Mouse (Mus musculus): ENCODE data around the gene Gga3. TPM values are rescaled to one million over a fixed set of nuclear protein-coding genes. Genes with fewer than 3 reads are reported as not detected.

Gga3 gene
- polyA plus RNA-seq, 1 experiment from 2014 or later, result 34.3 TPM

DNA sequence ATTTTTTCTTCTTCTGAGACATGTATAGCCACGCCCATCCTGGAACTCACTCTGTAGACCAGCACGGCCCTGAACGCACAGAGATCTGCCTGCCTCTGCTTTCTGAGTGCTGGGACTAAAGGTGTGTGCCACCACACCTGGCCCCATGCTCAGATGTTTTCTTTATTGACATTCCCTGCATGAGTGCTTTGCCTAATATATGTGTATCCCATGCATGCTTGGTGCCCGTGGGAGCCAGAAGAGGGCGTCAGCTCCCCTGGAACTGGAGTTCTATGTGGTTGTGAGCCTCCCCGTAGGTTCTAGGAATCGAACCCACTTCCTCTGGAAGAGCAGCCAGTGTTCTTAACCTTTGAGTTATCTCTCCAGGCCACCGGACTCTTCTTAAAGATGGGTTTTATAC lies 31.2 kb upstream of the Gga3 start:
- 89% methylated on average over 8 of the region's 8 CpGs for WGBS
- no peaks in the 10 kb centered on the region for H3K36me3 ChIP-seq (ENCODE audit: control insufficient read depth, insufficient read depth, low read length)
- H3K9ac ChIP-seq (replicated peaks; ENCODE audit: low read length), result no peak overlapping the region
- H3K4me2 ChIP-seq (ENCODE audit: low read length), result no peak overlapping the region
- no peaks in the 10 kb centered on the region for H3K27me3 ChIP-seq (ENCODE audit: control insufficient read depth, insufficient read depth, low read length)
- no peak overlapping the region for H3K4me3 ChIP-seq (replicated peaks; ENCODE audit: low read depth, low read length)
- no peak overlapping the region for H3K27ac ChIP-seq (replicated peaks; ENCODE audit: low read depth, low read length)
- H3K4me1 ChIP-seq (ENCODE audit: control insufficient read depth, insufficient read depth, low read length), result no peaks in the 10 kb centered on the region
- DNase-seq, result no peak
- ATAC-seq (ENCODE audit: low FRiP score, low TSS enrichment), result no peak
- H3K9me3 ChIP-seq (ENCODE audit: control insufficient read depth, low read length), result no peaks in the 10 kb centered on the region

DNA sequence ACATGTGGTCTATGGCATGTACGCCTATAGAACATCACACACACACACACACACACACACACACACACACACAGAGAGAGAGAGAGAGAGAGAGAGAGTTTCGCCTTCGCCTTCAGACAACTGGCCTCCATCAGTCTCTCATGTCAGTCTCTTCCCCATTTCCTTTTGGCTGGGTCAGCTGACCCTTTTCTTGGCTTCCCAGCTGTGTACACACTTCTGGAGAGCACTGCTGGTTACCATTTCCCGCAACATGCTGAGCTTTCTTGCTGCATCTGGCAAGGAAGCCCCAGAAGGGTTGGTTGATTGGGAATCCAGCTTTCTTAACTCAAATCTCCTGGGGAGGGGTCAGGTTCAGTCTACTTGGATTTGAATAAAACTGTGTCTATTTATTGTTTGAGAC lies 30.3 kb upstream of the Gga3 start:
- Histone ChIP-seq H3K4me1 (ENCODE audit: control insufficient read depth, insufficient read depth, low read length) (no peaks in the 10 kb centered on the region), H3K36me3 (ENCODE audit: control insufficient read depth, insufficient read depth, low read length) (no peaks in the 10 kb centered on the region), H3K9ac (replicated peaks; ENCODE audit: low read length) (no peak overlapping the region), H3K4me3 (replicated peaks; ENCODE audit: low read depth, low read length) (no peak overlapping the region), H3K4me2 (ENCODE audit: low read length) (no peak overlapping the region), H3K27ac (replicated peaks; ENCODE audit: low read depth, low read length) (no peak overlapping the region), H3K9me3 (ENCODE audit: control insufficient read depth, low read length) (no peaks in the 10 kb centered on the region), H3K27me3 (ENCODE audit: control insufficient read depth, insufficient read depth, low read length) (no peaks in the 10 kb centered on the region)
- ATAC-seq (ENCODE audit: low FRiP score, low TSS enrichment) (no peak), DNase-seq (peak; percentile 6)
- WGBS, result 91% methylated on average over 4 of the region's 4 CpGs

DNA sequence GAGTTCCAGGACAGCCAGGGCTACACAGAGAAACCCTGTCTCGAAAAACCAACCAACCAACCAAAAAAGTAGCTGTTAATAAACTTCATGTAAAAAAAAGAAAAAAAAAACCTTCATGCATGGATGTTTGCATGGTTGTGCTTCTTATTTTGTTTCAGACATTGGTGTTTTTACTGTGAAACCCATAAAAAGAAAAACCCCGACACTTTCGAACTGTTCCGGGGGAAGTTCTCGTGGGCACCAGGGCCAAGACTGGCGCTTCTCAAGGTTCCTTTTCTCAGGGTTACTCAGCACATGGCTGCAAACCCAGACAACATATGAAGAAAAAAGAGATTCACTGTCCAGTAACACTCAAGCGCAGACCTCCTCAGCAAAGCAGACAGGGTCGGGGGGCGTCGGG lies 29.0 kb upstream of the Gga3 start:
- H3K4me3 ChIP-seq (replicated peaks; ENCODE audit: low read depth, low read length), result no peak overlapping the region
- DNase-seq, result no peak
- H3K4me2 ChIP-seq (ENCODE audit: low read length), result no peak overlapping the region
- WGBS, result 89% methylated on average over 10 of the region's 10 CpGs
- no peaks in the 10 kb centered on the region for H3K4me1 ChIP-seq (ENCODE audit: control insufficient read depth, insufficient read depth, low read length)
- H3K9me3 ChIP-seq (ENCODE audit: control insufficient read depth, low read length), result no peaks in the 10 kb centered on the region
- no peaks in the 10 kb centered on the region for H3K36me3 ChIP-seq (ENCODE audit: control insufficient read depth, insufficient read depth, low read length)
- no peak overlapping the region for H3K27ac ChIP-seq (replicated peaks; ENCODE audit: low read depth, low read length)
- H3K27me3 ChIP-seq (ENCODE audit: control insufficient read depth, insufficient read depth, low read length), result no peaks in the 10 kb centered on the region
- no peak overlapping the region for H3K9ac ChIP-seq (replicated peaks; ENCODE audit: low read length)
- no peak for ATAC-seq (ENCODE audit: low FRiP score, low TSS enrichment)

DNA sequence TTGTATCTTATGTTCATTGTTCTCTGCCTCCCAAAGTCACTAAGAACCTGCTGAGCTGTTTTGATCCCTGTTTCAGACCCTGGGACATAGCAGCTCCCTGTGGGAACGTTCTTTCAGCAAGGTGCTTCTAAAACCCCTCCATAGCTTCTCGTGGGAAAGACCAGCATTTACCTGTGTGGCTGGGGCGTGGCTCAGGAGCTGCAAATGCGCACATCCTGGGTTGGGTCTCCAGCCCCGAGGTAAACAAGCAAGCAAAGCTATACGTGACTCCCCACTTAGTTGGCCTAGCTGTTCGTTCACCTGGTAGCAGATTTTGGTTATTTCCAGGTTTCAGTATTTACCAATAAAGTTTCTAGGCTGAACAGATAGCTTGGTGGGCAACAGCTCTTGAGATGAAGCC lies 28.4 kb upstream of the Gga3 start:
- DNase-seq (no peak), ATAC-seq (ENCODE audit: low FRiP score, low TSS enrichment) (no peak)
- H3K4me2 ChIP-seq (ENCODE audit: low read length), result no peak overlapping the region
- WGBS, result 77% methylated on average over 7 of the region's 7 CpGs
- no peaks in the 10 kb centered on the region for H3K9me3 ChIP-seq (ENCODE audit: control insufficient read depth, low read length)
- H3K27me3 ChIP-seq (ENCODE audit: control insufficient read depth, insufficient read depth, low read length), result no peaks in the 10 kb centered on the region
- no peaks in the 10 kb centered on the region for H3K36me3 ChIP-seq (ENCODE audit: control insufficient read depth, insufficient read depth, low read length)
- H3K27ac ChIP-seq (replicated peaks; ENCODE audit: low read depth, low read length), result no peak overlapping the region
- H3K9ac ChIP-seq (replicated peaks; ENCODE audit: low read length), result no peak overlapping the region
- H3K4me3 ChIP-seq (replicated peaks; ENCODE audit: low read depth, low read length), result no peak overlapping the region
- peaks cover 3% of the 10 kb centered on the region; the same call in 1 of the 2 replicates for H3K4me1 ChIP-seq (ENCODE audit: control insufficient read depth, insufficient read depth, low read length)

DNA sequence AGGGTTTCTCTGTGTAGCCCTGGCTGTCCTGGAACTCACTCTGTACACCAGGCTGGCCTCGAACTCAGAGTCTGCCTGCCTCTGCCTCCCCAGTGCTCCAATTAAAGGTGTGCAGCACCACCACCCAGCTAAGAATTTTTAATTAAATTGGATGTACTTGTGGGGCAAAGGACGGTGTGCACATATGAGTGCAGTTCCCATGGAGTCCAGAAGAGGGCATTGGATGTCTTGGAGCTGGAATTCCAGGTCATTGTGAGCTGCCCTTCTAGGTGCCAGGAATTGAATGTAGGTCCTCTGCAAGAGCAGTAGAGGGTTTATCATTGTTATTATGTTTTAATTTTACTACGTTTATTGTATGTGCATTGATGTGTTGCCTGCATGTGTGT lies 27.6 kb upstream of the Gga3 start:
- no peaks in the 10 kb centered on the region for H3K27me3 ChIP-seq (ENCODE audit: control insufficient read depth, insufficient read depth, low read length)
- ATAC-seq (ENCODE audit: low FRiP score, low TSS enrichment) (no peak), DNase-seq (peak; percentile 31)
- no peaks in the 10 kb centered on the region for H3K36me3 ChIP-seq (ENCODE audit: control insufficient read depth, insufficient read depth, low read length)
- H3K9ac ChIP-seq (replicated peaks; ENCODE audit: low read length), result no peak overlapping the region
- H3K27ac ChIP-seq (replicated peaks; ENCODE audit: low read depth, low read length), result no peak overlapping the region
- H3K4me2 ChIP-seq (ENCODE audit: low read length), result no peak overlapping the region
- peaks cover 5% of the 10 kb centered on the region; the same call in 1 of the 2 replicates for H3K4me1 ChIP-seq (ENCODE audit: control insufficient read depth, insufficient read depth, low read length)
- 23% methylated on average over 3 of the region's 3 CpGs for WGBS
- H3K4me3 ChIP-seq (replicated peaks; ENCODE audit: low read depth, low read length), result no peak overlapping the region
- no peaks in the 10 kb centered on the region for H3K9me3 ChIP-seq (ENCODE audit: control insufficient read depth, low read length)

DNA sequence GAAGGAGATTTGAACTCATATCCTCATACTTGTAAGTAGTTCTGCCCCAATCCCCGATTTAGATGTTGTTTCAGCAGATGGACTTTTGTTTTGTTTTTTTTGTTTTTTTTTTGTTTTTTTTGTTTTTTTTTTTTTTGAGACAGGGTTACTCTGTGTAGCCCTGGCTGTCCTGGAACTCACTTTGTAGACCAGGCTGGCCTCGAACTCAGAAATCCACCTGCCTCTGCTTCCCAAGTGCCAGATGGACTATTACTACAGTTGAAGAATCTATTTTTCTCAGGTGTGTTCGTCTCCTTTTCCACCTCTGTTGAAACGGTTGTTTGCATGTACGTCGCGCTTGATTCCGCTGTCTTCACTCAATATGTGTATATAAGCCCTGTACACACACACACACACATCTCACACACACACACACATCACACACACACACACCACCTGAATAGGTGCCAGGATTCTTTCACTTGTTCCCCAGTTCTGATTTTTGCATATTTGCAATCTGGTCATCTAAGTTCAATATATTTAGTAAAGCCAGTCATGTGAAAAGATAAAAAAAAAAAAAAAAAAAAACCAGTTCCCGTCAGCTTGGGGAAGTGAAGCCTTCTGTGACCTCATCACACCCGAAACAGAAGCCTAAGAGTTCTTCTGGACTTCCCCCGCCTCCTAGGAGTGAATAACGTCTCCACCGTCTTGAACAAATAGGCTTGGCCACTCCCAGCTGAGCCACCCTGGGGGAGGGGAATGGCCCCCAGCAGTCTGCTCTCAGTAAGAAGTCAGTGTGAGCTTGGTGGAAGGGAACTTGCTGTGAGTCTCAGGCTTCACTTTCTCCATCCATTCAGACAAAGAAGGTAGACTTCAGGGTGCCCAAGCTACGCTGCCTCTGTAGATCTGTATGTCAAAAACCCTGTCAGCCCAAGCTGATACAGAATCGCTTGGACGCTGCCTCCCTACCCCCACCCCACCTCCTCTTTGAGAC lies 27.0 kb upstream of the Gga3 start:
- no peak overlapping the region for H3K4me2 ChIP-seq (ENCODE audit: low read length)
- H3K36me3 ChIP-seq (ENCODE audit: control insufficient read depth, insufficient read depth, low read length), result no peaks in the 10 kb centered on the region
- H3K27ac ChIP-seq (replicated peaks; ENCODE audit: low read depth, low read length), result no peak overlapping the region
- no peak overlapping the region for H3K9ac ChIP-seq (replicated peaks; ENCODE audit: low read length)
- no peaks in the 10 kb centered on the region for H3K27me3 ChIP-seq (ENCODE audit: control insufficient read depth, insufficient read depth, low read length)
- H3K4me3 ChIP-seq (replicated peaks; ENCODE audit: low read depth, low read length), result no peak overlapping the region
- peaks cover 5% of the 10 kb centered on the region; the same call in 1 of the 2 replicates for H3K4me1 ChIP-seq (ENCODE audit: control insufficient read depth, insufficient read depth, low read length)
- 48% methylated on average over 16 of the region's 16 CpGs for WGBS
- ATAC-seq (ENCODE audit: low FRiP score, low TSS enrichment), result no peak
- no peaks in the 10 kb centered on the region for H3K9me3 ChIP-seq (ENCODE audit: control insufficient read depth, low read length)
- DNase-seq, result no peak

DNA sequence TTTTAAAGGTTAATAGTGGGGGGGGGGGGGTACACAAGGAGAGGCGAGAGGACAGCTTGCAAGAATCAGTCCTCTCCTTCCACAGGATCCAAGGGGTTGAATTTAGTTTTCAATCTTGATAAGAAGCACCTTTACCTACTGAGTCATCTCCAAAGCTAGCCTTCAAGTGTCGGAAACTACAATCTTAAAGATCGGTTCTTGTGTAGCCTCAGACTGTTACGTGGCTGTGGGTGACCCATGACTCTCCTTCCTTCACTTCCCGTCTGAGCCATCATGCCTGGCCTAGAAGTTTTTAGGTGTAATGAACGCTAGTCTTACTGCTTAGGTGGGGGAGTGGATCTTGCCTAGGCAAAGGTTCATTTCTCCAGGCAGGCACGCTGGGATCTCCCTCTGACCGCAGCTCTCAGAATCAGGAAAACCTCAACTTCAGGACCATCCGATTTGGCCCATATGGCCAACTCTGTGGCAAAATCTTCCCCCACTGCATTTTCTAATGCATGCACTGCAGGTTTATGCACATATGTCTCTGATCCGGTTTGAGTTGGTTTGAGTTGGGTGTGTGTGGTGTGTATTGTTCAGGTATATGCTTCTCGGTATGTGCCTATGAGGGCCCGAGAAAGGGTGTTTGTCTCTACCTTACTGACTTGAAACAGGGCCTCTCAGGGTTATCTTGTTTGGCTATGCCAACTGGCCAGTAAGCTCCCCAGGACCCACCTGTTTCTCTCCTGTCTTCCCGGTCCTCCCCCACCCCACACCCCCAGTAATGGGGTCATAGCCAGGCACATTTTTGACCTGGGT lies 26.1 kb upstream of the Gga3 start:
- Histone ChIP-seq H3K9ac (replicated peaks; ENCODE audit: low read length) (no peak overlapping the region), H3K27ac (replicated peaks; ENCODE audit: low read depth, low read length) (no peak overlapping the region), H3K36me3 (ENCODE audit: control insufficient read depth, insufficient read depth, low read length) (no peaks in the 10 kb centered on the region), H3K4me1 (ENCODE audit: control insufficient read depth, insufficient read depth, low read length) (peaks cover 5% of the 10 kb centered on the region; the same call in 1 of the 2 replicates), H3K4me3 (replicated peaks; ENCODE audit: low read depth, low read length) (no peak overlapping the region), H3K27me3 (ENCODE audit: control insufficient read depth, insufficient read depth, low read length) (no peaks in the 10 kb centered on the region), H3K9me3 (ENCODE audit: control insufficient read depth, low read length) (no peaks in the 10 kb centered on the region), H3K4me2 (ENCODE audit: low read length) (no peak overlapping the region)
- DNase-seq, result no peak
- WGBS, result 88% methylated on average over 13 of the region's 13 CpGs
- no peak for ATAC-seq (ENCODE audit: low FRiP score, low TSS enrichment)

DNA sequence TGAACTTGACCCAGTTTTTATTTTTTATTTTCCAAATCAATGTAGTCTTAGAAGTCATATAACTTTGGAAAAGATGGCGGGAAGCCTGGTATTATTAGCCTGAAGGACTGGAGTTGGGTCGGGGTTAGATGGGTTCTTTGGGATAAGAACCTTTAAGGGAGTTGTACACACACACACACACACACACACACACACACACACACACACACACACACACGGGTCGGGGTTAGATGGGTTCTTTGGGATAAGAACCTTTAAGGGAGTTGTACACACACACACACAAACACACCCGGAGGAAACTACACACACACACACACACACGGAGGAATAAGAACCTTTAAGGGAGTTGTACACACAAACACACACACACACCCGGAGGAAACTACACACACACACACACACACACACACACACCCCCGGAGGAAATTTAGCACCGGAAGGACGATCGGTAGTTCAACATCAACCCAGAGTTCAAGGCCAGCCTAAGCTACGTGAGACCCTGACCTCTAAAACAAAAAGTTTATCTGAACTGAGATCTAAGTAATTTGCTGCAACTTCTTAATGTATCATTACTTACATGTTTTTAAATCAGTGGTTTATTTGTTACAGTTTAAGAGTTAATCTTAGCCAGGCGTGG lies 24.7 kb upstream of the Gga3 start:
- Histone ChIP-seq H3K27ac (replicated peaks; ENCODE audit: low read depth, low read length) (no peak overlapping the region), H3K36me3 (ENCODE audit: control insufficient read depth, insufficient read depth, low read length) (no peaks in the 10 kb centered on the region; the same call in 1 of the 2 replicates), H3K9ac (replicated peaks; ENCODE audit: low read length) (no peak overlapping the region), H3K27me3 (ENCODE audit: control insufficient read depth, insufficient read depth, low read length) (no peaks in the 10 kb centered on the region), H3K4me1 (ENCODE audit: control insufficient read depth, insufficient read depth, low read length) (peaks cover 5% of the 10 kb centered on the region; the same call in 1 of the 2 replicates), H3K9me3 (ENCODE audit: control insufficient read depth, low read length) (no peaks in the 10 kb centered on the region), H3K4me2 (ENCODE audit: low read length) (peak overlapping the region; percentile 48), H3K4me3 (replicated peaks; ENCODE audit: low read depth, low read length) (peak overlapping the region; percentile 63)
- DNase-seq (no peak), ATAC-seq (ENCODE audit: low FRiP score, low TSS enrichment) (peak; percentile 9; the same call in 1 of the 2 replicates)
- 54% methylated on average over 13 of the region's 13 CpGs for WGBS

Measured in midbrain, embryonic 14.5 days (tissue).